Mouse (Mus musculus): ENCODE results near the gene Arg2.
"Not testable (repeated sequence)": the region's sequence is repeated elsewhere in the genome, so short reads cannot be mapped to it uniquely, and the experiment has no call there.

Arg2 gene

GRCm38 (mm10) chr12:79171269-79171995 lies 40.9 kb downstream of the Arg2 start:
- DNase-seq (ENCODE audit: low spot score) = no peak

GRCm38 (mm10) chr12:79172019-79172941 lies 41.7 kb downstream of the Arg2 start, which contains the start of gene Vti1b:
Gene Vti1b (minus strand): TSS chr12:79172667.
- peak; percentile 63 for DNase-seq (ENCODE audit: low spot score)

GRCm38 (mm10) chr12:79173721-79174120 lies 43.1 kb downstream of the Arg2 start:
- no peak for DNase-seq (ENCODE audit: low spot score)

- no peak for DNase-seq (ENCODE audit: low spot score)
Measured at GRCm38 (mm10) chr12:79175998-79176397, 45.4 kb downstream of the Arg2 start.

- not testable (repeated sequence) for DNase-seq (ENCODE audit: low spot score)
Measured at GRCm38 (mm10) chr12:79185160-79185559, 54.6 kb downstream of the Arg2 start.

- DNase-seq (ENCODE audit: low spot score) = no peak
Measured at GRCm38 (mm10) chr12:79190931-79191673, 60.5 kb downstream of the Arg2 start.

- peak; percentile 16 for DNase-seq (ENCODE audit: low spot score)
Measured at GRCm38 (mm10) chr12:79191701-79192100, 61.1 kb downstream of the Arg2 start.

- no peak for DNase-seq (ENCODE audit: low spot score)
Measured at GRCm38 (mm10) chr12:79192193-79192592, 61.6 kb downstream of the Arg2 start, which contains the start of gene Rdh11. Gene Rdh11 (minus strand): TSS chr12:79192293.

- no peak for DNase-seq (ENCODE audit: low spot score)
Measured at GRCm38 (mm10) chr12:79193441-79193840, 62.9 kb downstream of the Arg2 start.

- DNase-seq (ENCODE audit: low spot score) = no peak
Measured at GRCm38 (mm10) chr12:79197105-79197504, 66.5 kb downstream of the Arg2 start.

GRCm38 (mm10) chr12:79201882-79202281 lies 71.3 kb downstream of the Arg2 start:
- no peak for DNase-seq (ENCODE audit: low spot score)

Data from urinary bladder, postnatal 10 days (tissue).